Mouse (Mus musculus) midbrain, embryonic 14.5 days (tissue): ENCODE results near the gene Gm20388. TPM values are rescaled to one million over a fixed set of nuclear protein-coding genes. Genes with fewer than 3 reads are reported as not detected.

ENCODE experiments used
- ATAC-seq: fragments of 200-750 bp; cut with Nextera tagmentation; 2 replicates; pipeline ENCODE4 v1.8.0; 2017; ENCODE audit warnings: moderate number of reproducible peaks, moderate library complexity; ENCODE audit not compliant: low FRiP score, low TSS enrichment
- DNase-seq: peaks from one replicate; pipeline ENCODE4 v3.0.0-alpha.2; 2015
- H3K27ac ChIP-seq: fragments of 300-500 bp; sonication (generic); replicated peaks from 2 replicates; pipeline ENCODE4 v1.5.1; 2014; ENCODE audit warnings: mild to moderate bottlenecking, low read depth, low read length, moderate library complexity
- H3K27me3 ChIP-seq: fragments of 300-500 bp; sonication (generic); 2 replicates; pipeline ENCODE4 v1.6.1; 2014; ENCODE audit warnings: low read length, control low read depth, mixed read lengths; ENCODE audit not compliant: control insufficient read depth, insufficient read depth
- H3K36me3 ChIP-seq: fragments of 300-500 bp; sonication (generic); 2 replicates; pipeline ENCODE4 v1.6.1; 2014; ENCODE audit warnings: low read length, control low read depth; ENCODE audit not compliant: control insufficient read depth, insufficient read depth
- H3K4me1 ChIP-seq: fragments of 300-500 bp; sonication (generic); 2 replicates; pipeline ENCODE4 v1.6.1; 2014; ENCODE audit warnings: mild to moderate bottlenecking, antibody characterized with exemption, low read length, control low read depth; ENCODE audit not compliant: control insufficient read depth, insufficient read depth
- H3K4me2 ChIP-seq: fragments of 300-500 bp; sonication (generic); 2 replicates; pipeline ENCODE4 v1.6.1; 2014; ENCODE audit warnings: mild to moderate bottlenecking, low read length, moderate library complexity
- H3K4me3 ChIP-seq: fragments of 300-500 bp; sonication (generic); replicated peaks from 2 replicates; pipeline ENCODE4 v1.5.1; 2014; ENCODE audit warnings: low read depth, low read length
- H3K9ac ChIP-seq: fragments of 300-500 bp; sonication (generic); replicated peaks from 2 replicates; pipeline ENCODE4 v1.6.1; 2014; ENCODE audit warnings: mild to moderate bottlenecking, low read length, moderate library complexity
- H3K9me3 ChIP-seq: fragments of 300-500 bp; sonication (generic); 2 replicates; pipeline ENCODE4 v1.6.1; 2016; ENCODE audit warnings: low read length, control low read depth, mixed read lengths; ENCODE audit not compliant: control insufficient read depth
- WGBS: fragments of 180-500 bp; shearing (Covaris S2); extraction: QIAGEN DNeasy Blood & Tissue Kit; methylation state at CpG from one replicate; pipeline ENCODE4 v1.1.7; 2014; 5-methylcytosine and 5-hydroxymethylcytosine counted together
- polyA plus RNA-seq: library from polyadenylated mRNA; unstranded; fragments of >200 nt; fragmentation: Nextera tagmentation; extraction: Ambion mirVana; gene quantifications from 2 replicates; pipeline ENCODE4 v1.2.1, GENCODE M21; 2014

The Gm20388 gene
- polyA plus RNA-seq, 1 experiment from 2014 or later: 4.1 TPM

GRCm38 (mm10) chr8:122284203-122284658 lies 2373.6 kb downstream of the Gm20388 start:
- H3K9ac ChIP-seq: peak overlapping the region; percentile 71; the same call in 1 of the 2 replicates
- H3K4me1 ChIP-seq: peaks cover 35% of the 10 kb centered on the region
- no peaks in the 10 kb centered on the region for H3K36me3 ChIP-seq
- ATAC-seq (no peak), DNase-seq (peak; percentile 75)
- H3K4me2 ChIP-seq: peak overlapping the region; percentile 98
- under 1% methylated on average over 33 of the region's 33 CpGs for WGBS
- peak overlapping the region; percentile 65 for H3K27ac ChIP-seq
- no peaks in the 10 kb centered on the region for H3K9me3 ChIP-seq
- peak overlapping the region; percentile 59 for H3K4me3 ChIP-seq
- H3K27me3 ChIP-seq: 0 out of 2 replicates have a peak, but pooled peaks cover 4% of the 10 kb centered on the region

GRCm38 (mm10) chr8:122284659-122285261 lies 2374.1 kb downstream of the Gm20388 start:
- peaks cover 35% of the 10 kb centered on the region for H3K4me1 ChIP-seq
- H3K27ac ChIP-seq: peak overlapping the region; percentile 65; the same call in 1 of the 2 replicates
- ATAC-seq: no peak
- no peaks in the 10 kb centered on the region for H3K9me3 ChIP-seq
- H3K4me2 ChIP-seq: peak overlapping the region; percentile 98
- H3K4me3 ChIP-seq: peak overlapping the region; percentile 59
- WGBS: 3% methylated on average over 21 of the region's 21 CpGs
- peak overlapping the region; percentile 71; the same call in 1 of the 2 replicates for H3K9ac ChIP-seq
- H3K36me3 ChIP-seq: no peaks in the 10 kb centered on the region
- 0 out of 2 replicates have a peak, but pooled peaks cover 4% of the 10 kb centered on the region for H3K27me3 ChIP-seq
- DNase-seq: peak; percentile 44

- Histone ChIP-seq H3K4me2 (no peak overlapping the region), H3K9me3 (no peaks in the 10 kb centered on the region), H3K27me3 (0 out of 2 replicates have a peak, but pooled peaks cover 4% of the 10 kb centered on the region), H3K4me3 (no peak overlapping the region), H3K27ac (no peak overlapping the region), H3K9ac (no peak overlapping the region), H3K4me1 (peaks cover 35% of the 10 kb centered on the region), H3K36me3 (no peaks in the 10 kb centered on the region)
- ATAC-seq (no peak), DNase-seq (no peak)
- WGBS: 65% methylated on average over 6 of the region's 6 CpGs
Measured at GRCm38 (mm10) chr8:122285727-122286126, 2375.1 kb downstream of the Gm20388 start.

GRCm38 (mm10) chr8:122286899-122287298 lies 2376.3 kb downstream of the Gm20388 start:
- WGBS: 66% methylated on average over 10 of the region's 10 CpGs
- Histone ChIP-seq H3K4me2 (no peak overlapping the region), H3K4me1 (peaks cover 41% of the 10 kb centered on the region)

GRCm38 (mm10) chr8:122287742-122288141 lies 2377.1 kb downstream of the Gm20388 start:
- peaks cover 40% of the 10 kb centered on the region for H3K4me1 ChIP-seq
- no peak for DNase-seq

More at GRCm38 (mm10) chr8:122286899-122287298, 2376.3 kb downstream of the Gm20388 start:
- H3K4me3 ChIP-seq: no peak overlapping the region
- no peak overlapping the region for H3K9ac ChIP-seq
- no peak for ATAC-seq
- no peak overlapping the region for H3K27ac ChIP-seq
- DNase-seq: no peak
- H3K36me3 ChIP-seq: no peaks in the 10 kb centered on the region
- 0 out of 2 replicates have a peak, but pooled peaks cover 4% of the 10 kb centered on the region for H3K27me3 ChIP-seq
- H3K9me3 ChIP-seq: no peaks in the 10 kb centered on the region

GRCm38 (mm10) chr8:122288344-122288743 lies 2377.7 kb downstream of the Gm20388 start:
- Histone ChIP-seq H3K9me3 (no peaks in the 10 kb centered on the region), H3K4me1 (peaks cover 34% of the 10 kb centered on the region), H3K36me3 (no peaks in the 10 kb centered on the region), H3K4me3 (no peak overlapping the region), H3K9ac (no peak overlapping the region), H3K4me2 (no peak overlapping the region), H3K27me3 (0 out of 2 replicates have a peak, but pooled peaks cover 2% of the 10 kb centered on the region), H3K27ac (no peak overlapping the region)
- ATAC-seq (no peak), DNase-seq (no peak)
- WGBS: 89% methylated on average over 3 of the region's 3 CpGs

More at GRCm38 (mm10) chr8:122287742-122288141, 2377.1 kb downstream of the Gm20388 start:
- Histone ChIP-seq H3K9ac (no peak overlapping the region), H3K27ac (no peak overlapping the region), H3K4me3 (no peak overlapping the region), H3K9me3 (no peaks in the 10 kb centered on the region), H3K27me3 (0 out of 2 replicates have a peak, but pooled peaks cover 4% of the 10 kb centered on the region), H3K36me3 (no peaks in the 10 kb centered on the region), H3K4me2 (no peak overlapping the region)
- ATAC-seq: no peak
- 77% methylated on average over 8 of the region's 8 CpGs for WGBS

- Histone ChIP-seq H3K9me3 (no peaks in the 10 kb centered on the region), H3K36me3 (no peaks in the 10 kb centered on the region), H3K27ac (peak overlapping the region; percentile 60; the same call in 1 of the 2 replicates), H3K9ac (peak overlapping the region; percentile 23; the same call in 1 of the 2 replicates), H3K4me3 (no peak overlapping the region), H3K4me1 (peaks cover 26% of the 10 kb centered on the region), H3K4me2 (no peak overlapping the region), H3K27me3 (no peaks in the 10 kb centered on the region)
- ATAC-seq: no peak
- 58% methylated on average over 12 of the region's 12 CpGs for WGBS
- DNase-seq: no peak
Measured at GRCm38 (mm10) chr8:122291075-122291474, 2380.4 kb downstream of the Gm20388 start.

- H3K4me3 ChIP-seq: no peak overlapping the region
- DNase-seq: peak; percentile 48
- peaks cover 31% of the 10 kb centered on the region for H3K4me1 ChIP-seq
- H3K27me3 ChIP-seq: no peaks in the 10 kb centered on the region
- ATAC-seq: 0 out of 2 replicates have a peak, but pooled peaks have one; percentile 25
- no peak overlapping the region for H3K4me2 ChIP-seq
- H3K27ac ChIP-seq: peak overlapping the region; percentile 60
- 0 out of 2 replicates have a peak overlapping the region, but pooled peaks have one; percentile 23 for H3K9ac ChIP-seq
- no peaks in the 10 kb centered on the region for H3K36me3 ChIP-seq
- 26% methylated on average over 10 of the region's 10 CpGs for WGBS
- no peaks in the 10 kb centered on the region for H3K9me3 ChIP-seq
Measured at GRCm38 (mm10) chr8:122291549-122291948, 2380.9 kb downstream of the Gm20388 start.
